Mouse (Mus musculus): ENCODE measurements around the gene Olfr91. TPM values are rescaled to one million over a fixed set of nuclear protein-coding genes. Genes with fewer than 3 reads are reported as not detected.
A peak's percentile ranks its signal among the peaks of the same experiment; 100 is the strongest.

The Olfr91 gene
- total RNA-seq, 2 experiments from 2014 or later, result not detected

GRCm38 (mm10) chr17:37062101-37062641 lies 35.9 kb downstream of the Olfr91 start:
- ATAC-seq (ENCODE audit: poor library complexity, severe bottlenecking), result no peak

GRCm38 (mm10) chr17:37061435-37061834 lies 36.6 kb downstream of the Olfr91 start:
- ATAC-seq (ENCODE audit: poor library complexity, severe bottlenecking), result no peak

- ATAC-seq (ENCODE audit: poor library complexity, severe bottlenecking), result no peak
Observed at GRCm38 (mm10) chr17:37056957-37057356, 41.1 kb downstream of the Olfr91 start.

GRCm38 (mm10) chr17:37051745-37052144 lies 46.3 kb downstream of the Olfr91 start:
- ATAC-seq (ENCODE audit: poor library complexity, severe bottlenecking), result peak; percentile 46

GRCm38 (mm10) chr17:37050876-37051275 lies 47.2 kb downstream of the Olfr91 start:
- ATAC-seq (ENCODE audit: poor library complexity, severe bottlenecking), result no peak

- peak; percentile 36 for ATAC-seq (ENCODE audit: poor library complexity, severe bottlenecking)
Observed at GRCm38 (mm10) chr17:37050399-37050798, 47.7 kb downstream of the Olfr91 start.

- ATAC-seq (ENCODE audit: poor library complexity, severe bottlenecking), result 0 out of 2 replicates have a peak, but pooled peaks have one; percentile 23
Observed at GRCm38 (mm10) chr17:37049570-37050310, 48.3 kb downstream of the Olfr91 start.

- ATAC-seq (ENCODE audit: poor library complexity, severe bottlenecking), result no peak
Observed at GRCm38 (mm10) chr17:37048383-37048782, 49.7 kb downstream of the Olfr91 start.

GRCm38 (mm10) chr17:37047981-37048380 lies 50.1 kb downstream of the Olfr91 start:
- no peak for ATAC-seq (ENCODE audit: poor library complexity, severe bottlenecking)

GRCm38 (mm10) chr17:37047332-37047976 lies 50.6 kb downstream of the Olfr91 start:
- no peak for ATAC-seq (ENCODE audit: poor library complexity, severe bottlenecking)

- ATAC-seq (ENCODE audit: poor library complexity, severe bottlenecking), result peak; percentile 10
Observed at GRCm38 (mm10) chr17:37046312-37047112, 51.6 kb downstream of the Olfr91 start.

- peak; percentile 68 for ATAC-seq (ENCODE audit: poor library complexity, severe bottlenecking)
Observed at GRCm38 (mm10) chr17:37045611-37046311, 52.3 kb downstream of the Olfr91 start, which contains the start of gene Gabbr1. Gabbr1 (plus strand) TSS chr17:37045966.

GRCm38 (mm10) chr17:37044651-37045244 lies 53.3 kb downstream of the Olfr91 start:
- peak; percentile 62 for ATAC-seq (ENCODE audit: poor library complexity, severe bottlenecking)

Other genes with a start within 250 kb of the Olfr91 start
- not detected in 2 replicates for gene Trim15, start 231.1 kb downstream of the Olfr91 start, total RNA-seq (2015)
- gene Trim15, start 231.1 kb downstream of the Olfr91 start, total RNA-seq (2017), result not detected in 2 replicates
- 0.52 and 0.76 TPM in 2 replicates for gene Trim10, start 228.7 kb downstream of the Olfr91 start, total RNA-seq (2015)
- gene Trim10, start 228.7 kb downstream of the Olfr91 start, total RNA-seq (2017), result 1.5 and 3.9 TPM in 2 replicates
- not detected in 2 replicates for gene Trim40, start 208.2 kb downstream of the Olfr91 start, total RNA-seq (2015)
- not detected in 2 replicates for gene Trim40, start 208.2 kb downstream of the Olfr91 start, total RNA-seq (2017)
- not detected in 2 replicates for gene Trim31, start 200.2 kb downstream of the Olfr91 start, total RNA-seq (2015)
- gene Trim31, start 200.2 kb downstream of the Olfr91 start, total RNA-seq (2017), result not detected in 2 replicates
- gene Rnf39, start 155.4 kb downstream of the Olfr91 start, total RNA-seq (2015), result not detected in 2 replicates
- 0.20 TPM in 1 of 2 replicates, not detected in the other for gene Rnf39, start 155.4 kb downstream of the Olfr91 start, total RNA-seq (2017)
- 61.1 and 68.5 TPM in 2 replicates for gene Ppp1r11, start 146.5 kb downstream of the Olfr91 start, total RNA-seq (2015)
- 58.5 and 63.3 TPM in 2 replicates for gene Ppp1r11, start 146.5 kb downstream of the Olfr91 start, total RNA-seq (2017)
- gene Znrd1, start 139.7 kb downstream of the Olfr91 start, total RNA-seq (2015), result 85.1 and 90.6 TPM in 2 replicates
- 22.5 and 32.0 TPM in 2 replicates for gene Znrd1, start 139.7 kb downstream of the Olfr91 start, total RNA-seq (2017)
- 2.2 and 4.3 TPM in 2 replicates for gene Znrd1as, start 139.7 kb downstream of the Olfr91 start, total RNA-seq (2015)
- gene Znrd1as, start 139.7 kb downstream of the Olfr91 start, total RNA-seq (2017), result 5.7 and 6.5 TPM in 2 replicates
- gene 2410137M14Rik, start 117.0 kb downstream of the Olfr91 start, total RNA-seq (2015), result not detected in 2 replicates
- not detected in 2 replicates for gene 2410137M14Rik, start 117.0 kb downstream of the Olfr91 start, total RNA-seq (2017)
- 0.23 TPM in 1 of 2 replicates, not detected in the other for gene H2-M5, start 108.7 kb downstream of the Olfr91 start, total RNA-seq (2015)
- gene H2-M5, start 108.7 kb downstream of the Olfr91 start, total RNA-seq (2017), result not detected in 2 replicates
- not detected in 2 replicates for gene Zfp57, start 97.1 kb downstream of the Olfr91 start, total RNA-seq (2015)
- not detected in 2 replicates for gene Zfp57, start 97.1 kb downstream of the Olfr91 start, total RNA-seq (2017)
- gene Mog, start 74.9 kb downstream of the Olfr91 start, total RNA-seq (2015), result not detected in 2 replicates
- not detected in 2 replicates for gene Mog, start 74.9 kb downstream of the Olfr91 start, total RNA-seq (2017)
- gene Gabbr1, start 52.3 kb downstream of the Olfr91 start, total RNA-seq (2015), result 12.4 and 14.2 TPM in 2 replicates
- gene Gabbr1, start 52.3 kb downstream of the Olfr91 start, total RNA-seq (2017), result 5.7 and 10.5 TPM in 2 replicates
- gene Olfr90, start 9.8 kb downstream of the Olfr91 start, total RNA-seq (2015), result not detected in 2 replicates
- gene Olfr90, start 9.8 kb downstream of the Olfr91 start, total RNA-seq (2017), result not detected in 2 replicates
- gene Olfr92, start 21.8 kb upstream of the Olfr91 start, total RNA-seq (2015), result not detected in 2 replicates
- gene Olfr92, start 21.8 kb upstream of the Olfr91 start, total RNA-seq (2017), result not detected in 2 replicates
- gene Olfr93, start 63.2 kb upstream of the Olfr91 start, total RNA-seq (2015), result not detected in 2 replicates
- not detected in 2 replicates for gene Olfr93, start 63.2 kb upstream of the Olfr91 start, total RNA-seq (2017)
- not detected in 2 replicates for gene Ubd, start 95.6 kb upstream of the Olfr91 start, total RNA-seq (2015)
- gene Ubd, start 95.6 kb upstream of the Olfr91 start, total RNA-seq (2017), result 0.40 TPM in 1 of 2 replicates, not detected in the other
- not detected in 2 replicates for gene Olfr94, start 102.7 kb upstream of the Olfr91 start, total RNA-seq (2015)
- not detected in 2 replicates for gene Olfr94, start 102.7 kb upstream of the Olfr91 start, total RNA-seq (2017)
- not detected in 2 replicates for gene Olfr95, start 114.8 kb upstream of the Olfr91 start, total RNA-seq (2015)
- 0.04 TPM in 1 of 2 replicates, not detected in the other for gene Olfr95, start 114.8 kb upstream of the Olfr91 start, total RNA-seq (2017)
- not detected in 2 replicates for gene Olfr96, start 121.9 kb upstream of the Olfr91 start, total RNA-seq (2015)
- gene Olfr96, start 121.9 kb upstream of the Olfr91 start, total RNA-seq (2017), result not detected in 2 replicates
- not detected in 2 replicates for gene Olfr97, start 139.1 kb upstream of the Olfr91 start, total RNA-seq (2015)
- gene Olfr97, start 139.1 kb upstream of the Olfr91 start, total RNA-seq (2017), result not detected in 2 replicates
- not detected in 2 replicates for gene Olfr98, start 165.5 kb upstream of the Olfr91 start, total RNA-seq (2015)
- gene Olfr98, start 165.5 kb upstream of the Olfr91 start, total RNA-seq (2017), result not detected in 2 replicates
- gene H2-M3, start 171.9 kb upstream of the Olfr91 start, total RNA-seq (2015), result 17.4 and 20.9 TPM in 2 replicates
- 42.3 and 45.1 TPM in 2 replicates for gene H2-M3, start 171.9 kb upstream of the Olfr91 start, total RNA-seq (2017)
- not detected in 2 replicates for gene Olfr99, start 185.2 kb upstream of the Olfr91 start, total RNA-seq (2015)
- not detected in 2 replicates for gene Olfr99, start 185.2 kb upstream of the Olfr91 start, total RNA-seq (2017)
- gene Olfr101, start 206.0 kb upstream of the Olfr91 start, total RNA-seq (2015), result not detected in 2 replicates
- not detected in 2 replicates for gene Olfr101, start 206.0 kb upstream of the Olfr91 start, total RNA-seq (2017)
- not detected in 2 replicates for gene Olfr102, start 218.8 kb upstream of the Olfr91 start, total RNA-seq (2015)
- gene Olfr102, start 218.8 kb upstream of the Olfr91 start, total RNA-seq (2017), result not detected in 2 replicates
- not detected in 2 replicates for gene Olfr103, start 241.4 kb upstream of the Olfr91 start, total RNA-seq (2015)
- gene Olfr103, start 241.4 kb upstream of the Olfr91 start, total RNA-seq (2017), result not detected in 2 replicates

All from megakaryocyte, adult 5-6 weeks (primary cell).